Mouse (Mus musculus) erythroid progenitor cell, adult 5-6 weeks (primary cell): ENCODE measurements around the gene Fhod1. TPM values are rescaled to one million over a fixed set of nuclear protein-coding genes. Genes with fewer than 3 reads are reported as not detected.
"Not testable (repeated sequence)": the region's sequence is repeated elsewhere in the genome, so short reads cannot be mapped to it uniquely, and the experiment has no call there.

Experiments used
- ATAC-seq: replicated peaks from 2 replicates; pipeline ENCODE4 v1.8.0; 2016; ENCODE audit warnings: moderate number of reproducible peaks, mild to moderate bottlenecking, moderate TSS enrichment, inconsistent platforms; ENCODE audit not compliant: poor library complexity, low FRiP score, severe bottlenecking
- total RNA-seq, 2 experiments: library from RNA; stranded (forward) in 1 of 2; stranded (reverse) in 1 of 2; fragments of 150-400 nt in 1 of 2; fragments of 186-747, 209-891 nt in 1 of 2; gene quantifications; 2 replicates each; pipeline versions ENCODE4 v1.2.3 to v1.2.4; 2015 to 2017; ENCODE audit warnings: low replicate concordance in 2 of 2

Gene Fhod1
- total RNA-seq, 2 experiments from 2014 or later = 0.08 to 1.3 TPM

GRCm38 (mm10) chr8:105298351-105299252, 49.2 kb downstream of the Fhod1 start:
- ATAC-seq = 0 out of 2 replicates have a peak, but pooled peaks have one; percentile 17

GRCm38 (mm10) chr8:105297511-105298192, 50.1 kb downstream of the Fhod1 start, which contains the start of gene E2f4:
TSS of gene E2f4 (plus strand) at chr8:105297663.
- peak; percentile 77 for ATAC-seq

DNA sequence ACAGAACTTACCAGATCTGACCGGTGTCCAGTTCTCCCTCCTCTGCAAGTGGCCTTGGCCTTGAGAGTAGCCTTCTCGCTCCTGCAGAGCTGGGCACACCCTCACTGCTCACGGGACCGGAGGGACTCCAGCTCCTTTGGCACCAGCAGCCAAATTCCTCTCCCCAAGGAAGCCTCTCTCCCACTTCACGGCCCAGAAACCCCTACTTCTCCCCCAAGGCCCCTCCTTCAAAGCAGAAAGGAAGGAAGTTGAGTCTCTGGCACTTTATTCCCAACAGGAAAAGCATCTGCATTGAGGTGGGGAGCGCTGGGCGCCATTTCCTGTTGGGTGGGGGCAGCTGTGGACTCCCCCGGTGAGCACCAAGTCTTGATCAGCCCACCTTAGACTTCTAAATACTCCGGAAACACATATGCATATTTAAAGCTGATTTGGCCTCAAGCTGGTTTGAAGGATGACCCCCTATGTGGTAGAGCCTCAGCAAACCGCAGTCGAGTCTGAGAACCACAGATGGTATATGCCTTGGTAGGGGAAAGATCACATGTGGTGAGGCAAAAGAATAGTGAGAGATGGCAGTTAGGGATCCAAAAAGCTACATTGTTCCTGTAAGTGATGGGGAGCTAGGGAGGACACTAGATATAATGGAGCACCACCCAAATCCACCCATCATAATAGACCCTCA, 51.7 kb downstream of the Fhod1 start, which contains the start of gene Exoc3l:
TSS of gene Exoc3l (minus strand) at position 207 of the 679 bp plus-strand sequence.
- ATAC-seq = no peak

DNA sequence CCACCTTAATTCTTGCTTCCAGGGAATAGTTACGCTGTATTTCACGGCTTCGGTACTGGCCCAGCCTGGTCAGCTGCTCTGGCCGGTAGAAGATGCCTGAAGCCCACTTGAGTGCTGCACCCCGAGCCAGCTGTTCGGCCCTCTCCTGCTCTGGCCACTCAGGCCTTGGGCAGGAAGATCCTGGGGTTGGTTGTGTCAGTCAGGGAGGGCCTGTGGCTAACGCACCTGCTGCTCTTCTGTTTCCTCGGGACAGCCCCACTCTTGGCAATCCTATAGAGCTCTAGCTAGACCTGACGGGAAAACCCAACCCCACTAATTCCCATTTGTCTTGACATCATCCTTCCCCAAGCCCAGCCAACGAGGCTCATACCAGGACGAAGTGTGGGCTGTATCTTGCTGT, 52.5 kb downstream of the Fhod1 start:
- no peak for ATAC-seq

GRCm38 (mm10) chr8:105294776-105295175, 53.0 kb downstream of the Fhod1 start:
- ATAC-seq = no peak

DNA sequence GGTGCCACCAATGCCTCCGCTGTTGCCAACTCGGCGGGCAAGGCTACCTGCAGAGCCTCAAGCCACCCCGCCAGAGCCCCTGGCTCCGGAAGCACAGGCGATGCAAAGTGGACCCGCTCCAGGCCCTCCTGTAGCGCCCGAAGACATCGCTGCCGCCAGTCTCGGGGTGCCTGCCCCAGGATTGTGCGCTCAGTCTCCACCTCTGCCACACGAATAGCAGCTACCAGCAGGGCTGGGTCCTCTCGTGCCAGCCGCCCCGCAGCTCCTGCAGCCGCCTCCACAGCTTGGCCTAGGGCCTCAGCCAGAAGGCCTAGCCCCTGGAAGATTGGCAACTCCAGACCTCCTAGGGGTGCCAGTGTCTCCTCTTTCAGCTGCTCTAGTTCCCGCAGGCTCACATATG, 54.3 kb downstream of the Fhod1 start:
- ATAC-seq = no peak

GRCm38 (mm10) chr8:105292471-105292870, 55.3 kb downstream of the Fhod1 start:
- no peak for ATAC-seq

DNA sequence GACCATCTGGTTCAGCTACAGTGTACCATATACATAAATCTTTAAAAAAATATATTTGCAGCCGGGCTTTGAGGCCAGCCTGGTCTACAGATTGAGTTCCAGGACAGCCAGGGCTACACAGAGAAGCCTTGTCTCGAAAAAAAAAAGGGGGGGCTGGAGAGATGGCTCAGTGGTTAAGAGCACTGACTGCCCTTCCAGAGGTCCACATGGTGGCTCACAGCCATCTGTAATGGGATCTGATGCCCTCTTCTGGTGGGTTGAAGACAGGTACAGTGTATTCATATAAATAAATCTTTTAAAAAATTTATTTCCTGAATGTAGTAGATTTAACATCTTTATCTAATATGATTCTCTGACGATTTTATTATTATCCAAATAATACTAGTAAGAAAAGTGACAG, 56.0 kb downstream of the Fhod1 start:
- ATAC-seq = not testable (repeated sequence)

DNA sequence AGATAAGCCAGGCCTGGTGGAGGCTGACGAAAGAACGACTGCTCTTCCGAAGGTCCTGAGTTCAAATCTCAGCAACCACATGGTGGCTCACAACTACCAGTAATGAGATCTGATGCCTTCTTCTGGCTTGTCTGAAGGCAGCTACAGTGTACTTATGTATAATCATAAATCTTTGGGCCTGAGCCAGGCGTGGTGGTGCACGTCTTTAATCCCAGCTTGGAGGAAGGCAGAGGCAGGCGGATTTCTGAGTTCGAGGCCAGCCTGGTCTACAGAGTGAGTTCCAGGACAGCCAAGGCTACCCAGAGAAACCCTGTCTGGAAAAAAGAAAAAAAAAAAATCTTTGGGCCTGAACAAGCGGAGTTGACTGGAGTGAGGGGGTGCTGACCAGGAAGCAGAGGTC, 56.4 kb downstream of the Fhod1 start:
- not testable (repeated sequence) for ATAC-seq

- peak; percentile 75 for ATAC-seq
Measured at GRCm38 (mm10) chr8:105290554-105291314, 57.0 kb downstream of the Fhod1 start.

DNA sequence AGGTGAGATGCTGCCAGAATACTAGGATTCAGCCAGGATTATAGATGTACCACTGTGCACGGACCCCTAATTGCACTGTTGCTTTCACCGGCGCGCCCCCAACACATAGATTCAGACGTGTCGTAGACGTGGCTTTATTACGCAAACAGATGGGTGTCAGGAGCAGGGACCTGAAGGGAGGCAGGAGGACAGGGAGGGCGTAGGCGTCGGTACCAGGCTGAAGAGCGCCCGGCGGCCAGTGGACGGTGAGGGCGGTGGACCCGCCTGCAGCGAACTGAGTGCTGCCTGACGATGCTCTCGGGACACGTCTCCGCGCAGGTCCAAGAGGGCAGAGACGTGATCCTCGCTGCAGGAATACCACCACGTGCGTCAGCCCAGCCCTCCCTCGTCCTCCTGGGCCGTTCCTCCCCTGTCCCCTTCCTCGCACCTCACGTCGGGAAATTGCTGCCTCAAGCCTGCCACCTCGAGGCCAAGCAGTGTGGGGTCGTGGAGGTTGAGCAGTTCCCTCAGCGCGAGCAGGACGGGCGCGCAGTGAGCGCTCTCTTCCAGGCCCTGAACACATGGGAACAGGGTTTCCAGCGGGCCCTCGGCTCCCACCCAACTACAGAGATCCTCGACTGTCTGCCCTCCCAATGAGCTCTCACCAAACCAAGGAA, 57.8 kb downstream of the Fhod1 start, which contains the start of gene 4931428F04Rik:
TSS of gene 4931428F04Rik (minus strand) at position 60 of the 656 bp plus-strand sequence.
- peak; percentile 35 for ATAC-seq

GRCm38 (mm10) chr8:105288958-105289732, 58.6 kb downstream of the Fhod1 start:
- peak; percentile 62 for ATAC-seq

- ATAC-seq = no peak
Measured at GRCm38 (mm10) chr8:105288231-105288630, 59.5 kb downstream of the Fhod1 start.

- ATAC-seq = no peak
Measured at GRCm38 (mm10) chr8:105286907-105287306, 60.8 kb downstream of the Fhod1 start.

- ATAC-seq = no peak
Measured at GRCm38 (mm10) chr8:105285514-105285913, 62.2 kb downstream of the Fhod1 start.

- peak; percentile 59 for ATAC-seq
Measured at GRCm38 (mm10) chr8:105283074-105283473, 64.7 kb downstream of the Fhod1 start.

- no peak for ATAC-seq
Measured at GRCm38 (mm10) chr8:105282239-105282638, 65.5 kb downstream of the Fhod1 start.

GRCm38 (mm10) chr8:105281821-105282220, 65.9 kb downstream of the Fhod1 start:
- ATAC-seq = no peak
